Mouse (Mus musculus) megakaryocyte, embryonic 14.5 days (primary cell): ENCODE measurements around the gene Kri1.

ENCODE experiments used
- FLI1 ChIP-seq: IDR thresholded peaks from 2 replicates; pipeline ENCODE4 v1.6.1; 2012; ENCODE audit warnings: low read length, inconsistent platforms, mixed read lengths
- GATA1 ChIP-seq: IDR thresholded peaks from 3 replicates; pipeline ENCODE4 v1.6.1; 2012; ENCODE audit warnings: mixed read lengths, low read length, inconsistent platforms, borderline replicate concordance

DNA sequence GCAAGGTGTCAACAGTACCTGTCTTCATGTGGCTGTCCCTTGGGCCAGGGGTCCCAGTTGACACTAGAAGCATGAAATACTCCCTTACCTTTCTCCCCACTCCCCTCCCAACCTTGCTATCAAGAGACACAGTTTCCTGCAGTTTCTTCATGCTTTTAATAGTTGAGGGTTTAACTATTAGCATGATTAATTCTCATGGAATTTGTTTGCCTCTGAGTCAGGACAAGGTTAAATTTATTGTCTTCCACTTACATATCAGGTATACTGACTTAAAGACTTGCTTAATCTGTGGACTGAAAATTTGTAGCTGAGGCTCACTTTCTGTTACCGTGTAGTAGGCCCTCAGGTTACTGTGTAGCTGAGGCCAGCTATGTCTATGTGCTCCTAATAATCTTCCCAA lies 45.8 kb upstream of the Kri1 start:
- TF ChIP-seq FLI1: no peak
- TF ChIP-seq GATA1: no peak
